Mouse (Mus musculus) urinary bladder, adult 18-20 months (tissue): ENCODE data around the gene Cspg4.
"Not testable (repeated sequence)": the region's sequence is repeated elsewhere in the genome, so short reads cannot be mapped to it uniquely, and the experiment has no call there.

ENCODE experiments used
- DNase-seq, 2 experiments: peaks; one replicate each; pipeline ENCODE4 v3.0.0; 2022; ENCODE audit warnings: low spot score in 2 of 2, mixed read lengths in 2 of 2

The Cspg4 gene

DNA sequence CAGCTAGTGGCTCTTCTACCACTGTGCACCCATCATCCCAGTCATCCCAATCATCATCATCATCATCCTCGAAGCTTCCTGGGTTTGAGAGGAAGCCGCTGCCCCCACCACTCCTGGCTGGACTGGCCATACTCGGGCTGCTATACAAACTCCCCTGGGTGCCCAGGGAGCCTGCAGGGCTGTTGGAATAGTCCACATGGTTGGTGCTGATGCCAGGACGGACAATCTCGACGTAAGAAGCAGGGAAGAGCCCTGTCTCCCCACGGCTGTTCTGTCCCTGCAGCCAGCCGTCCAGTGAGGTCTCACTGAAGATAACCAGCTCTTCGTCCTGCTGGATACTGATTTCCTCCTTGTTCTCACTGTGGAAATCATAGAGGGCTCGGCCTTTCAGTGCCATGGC lies 61.6 kb downstream of the Cspg4 start:
- no peak for DNase-seq

DNA sequence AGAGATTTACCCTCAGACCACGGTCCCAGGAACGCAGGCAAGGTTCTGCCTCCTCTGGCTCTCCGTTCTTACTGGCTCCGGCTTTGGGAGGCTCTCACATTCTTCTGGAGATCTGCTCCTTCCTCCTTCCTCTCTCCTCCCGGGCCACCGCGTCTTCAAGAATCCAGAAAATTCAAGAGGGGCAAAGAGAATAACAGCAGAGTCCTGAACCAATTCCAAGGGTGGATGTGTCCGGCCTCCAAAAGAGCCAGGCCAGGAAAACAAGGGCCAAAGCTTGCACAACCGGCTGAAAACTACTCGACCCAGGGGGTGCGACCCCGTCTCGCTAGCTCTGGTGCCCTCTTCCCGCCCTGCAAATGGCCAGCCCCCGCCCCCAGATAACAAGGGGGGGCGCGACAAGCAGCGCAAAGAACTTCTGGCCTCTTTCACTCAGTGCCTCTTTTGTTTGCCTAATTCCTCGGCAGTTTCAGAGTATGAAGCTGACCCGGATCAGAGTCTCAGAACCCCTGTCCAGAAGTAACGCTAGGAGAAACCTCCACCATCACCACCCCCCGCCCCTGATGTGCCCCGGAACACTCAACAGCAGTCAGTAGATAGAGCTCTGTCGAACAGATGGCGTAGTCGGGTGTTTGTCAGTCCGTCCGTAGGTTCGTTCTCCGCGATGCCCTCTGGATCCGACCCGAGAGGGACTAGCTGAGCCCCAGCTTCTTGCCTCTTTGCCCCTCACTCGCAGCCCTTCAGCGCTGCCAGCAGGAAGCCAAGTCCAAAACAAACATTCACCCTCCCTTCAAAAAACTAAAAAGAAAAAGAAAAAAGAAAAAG lies 62.6 kb downstream of the Cspg4 start:
- peak; percentile 43 to 61 for DNase-seq

DNA sequence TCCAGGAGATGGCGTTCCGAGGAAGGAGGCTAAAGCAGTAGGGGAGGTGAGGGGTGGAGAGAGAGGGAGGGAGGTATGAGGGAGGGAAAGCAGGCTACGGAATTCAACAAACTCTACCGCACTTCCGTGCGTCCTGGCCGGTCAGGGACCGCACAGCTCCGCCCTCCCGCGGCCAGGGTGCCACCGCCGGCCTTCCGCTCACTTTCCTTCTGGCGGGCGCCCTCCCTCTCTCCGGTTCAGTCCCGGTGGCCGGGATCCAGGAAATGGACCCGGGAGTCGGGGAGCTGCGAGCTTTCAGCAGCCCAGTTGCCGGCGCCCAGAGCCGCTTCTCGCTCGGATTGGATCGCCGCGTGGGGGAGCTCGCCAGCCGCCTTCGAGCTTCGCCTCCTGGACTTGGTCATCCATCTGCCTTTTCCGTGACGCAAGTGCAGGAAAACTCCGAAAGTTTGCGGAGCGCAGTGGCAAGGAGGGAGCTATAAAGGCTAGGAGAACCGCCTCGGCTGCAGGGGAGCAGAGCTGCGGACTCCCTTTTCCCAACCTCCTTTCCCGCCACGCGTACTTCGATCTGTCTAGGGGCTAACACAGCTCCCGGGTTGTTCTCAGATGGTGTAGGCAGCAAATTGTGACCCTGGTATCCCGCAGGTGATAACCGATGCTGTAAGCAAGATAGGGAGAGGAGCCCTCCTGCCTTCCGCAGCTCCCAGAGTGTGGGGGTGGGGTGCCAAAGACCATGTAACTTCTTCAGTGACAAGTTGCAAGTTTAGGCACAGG lies 63.4 kb downstream of the Cspg4 start, which contains the start of gene Snx33:
Gene Snx33, minus strand, starts transcription at position 331 of the 771 bp plus-strand sequence.
- DNase-seq: peak; percentile 92 to 95

DNA sequence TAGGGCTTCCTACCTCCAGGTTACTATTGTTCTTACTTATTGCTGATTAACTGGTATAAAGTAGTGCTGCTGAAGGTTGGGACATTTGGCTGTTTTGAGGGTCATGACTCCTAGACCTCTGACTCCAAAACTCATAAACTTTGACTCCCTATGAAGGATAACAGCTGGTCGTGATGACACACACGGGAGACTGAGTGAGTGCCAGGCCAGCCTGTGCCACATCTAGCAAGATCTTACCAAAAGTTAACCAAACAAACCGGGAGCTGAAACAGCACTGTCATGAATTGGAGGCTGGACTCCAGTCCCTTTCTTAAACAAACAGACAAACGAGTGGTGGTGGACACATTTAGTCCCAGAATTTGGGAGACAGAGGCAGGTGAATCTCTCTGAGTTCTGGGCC lies 64.7 kb downstream of the Cspg4 start:
- DNase-seq: no peak

DNA sequence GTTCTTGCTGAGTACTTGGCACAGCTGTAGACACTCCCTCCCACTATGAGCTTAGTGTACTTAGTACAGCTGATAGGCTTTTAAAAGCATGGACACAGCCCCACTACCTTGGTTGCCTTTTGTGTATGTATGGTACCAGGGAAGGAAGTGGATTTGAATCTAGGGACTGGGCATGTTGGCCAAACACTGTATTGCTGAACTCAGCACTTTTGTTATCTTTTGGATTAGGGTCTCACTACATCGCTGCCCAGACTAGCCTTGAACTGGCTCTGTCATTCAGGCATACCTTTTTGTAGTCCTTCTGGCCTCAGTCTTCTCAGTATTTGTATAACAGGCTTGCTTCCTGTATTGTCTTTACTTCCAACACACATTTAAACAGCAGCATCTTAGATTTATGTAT lies 65.7 kb downstream of the Cspg4 start:
- no peak for DNase-seq

DNA sequence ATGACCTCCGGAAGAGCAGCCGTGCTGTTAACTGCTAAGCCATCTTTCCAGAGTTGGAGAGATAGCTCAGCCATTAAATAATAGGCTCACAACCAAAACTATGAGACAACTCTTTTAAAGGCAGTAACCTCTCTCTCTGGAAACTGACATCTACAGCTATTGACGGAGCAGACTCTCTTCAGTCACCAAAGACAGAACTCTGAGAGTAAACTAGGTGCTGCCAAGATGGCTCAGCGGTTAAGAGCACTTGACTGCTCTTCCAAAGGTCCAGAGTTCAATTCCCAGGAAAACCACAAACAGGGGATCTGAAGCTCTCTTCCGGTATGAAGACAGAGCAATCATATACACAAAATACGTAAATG lies 72.0 kb downstream of the Cspg4 start:
- no peak for DNase-seq

DNA sequence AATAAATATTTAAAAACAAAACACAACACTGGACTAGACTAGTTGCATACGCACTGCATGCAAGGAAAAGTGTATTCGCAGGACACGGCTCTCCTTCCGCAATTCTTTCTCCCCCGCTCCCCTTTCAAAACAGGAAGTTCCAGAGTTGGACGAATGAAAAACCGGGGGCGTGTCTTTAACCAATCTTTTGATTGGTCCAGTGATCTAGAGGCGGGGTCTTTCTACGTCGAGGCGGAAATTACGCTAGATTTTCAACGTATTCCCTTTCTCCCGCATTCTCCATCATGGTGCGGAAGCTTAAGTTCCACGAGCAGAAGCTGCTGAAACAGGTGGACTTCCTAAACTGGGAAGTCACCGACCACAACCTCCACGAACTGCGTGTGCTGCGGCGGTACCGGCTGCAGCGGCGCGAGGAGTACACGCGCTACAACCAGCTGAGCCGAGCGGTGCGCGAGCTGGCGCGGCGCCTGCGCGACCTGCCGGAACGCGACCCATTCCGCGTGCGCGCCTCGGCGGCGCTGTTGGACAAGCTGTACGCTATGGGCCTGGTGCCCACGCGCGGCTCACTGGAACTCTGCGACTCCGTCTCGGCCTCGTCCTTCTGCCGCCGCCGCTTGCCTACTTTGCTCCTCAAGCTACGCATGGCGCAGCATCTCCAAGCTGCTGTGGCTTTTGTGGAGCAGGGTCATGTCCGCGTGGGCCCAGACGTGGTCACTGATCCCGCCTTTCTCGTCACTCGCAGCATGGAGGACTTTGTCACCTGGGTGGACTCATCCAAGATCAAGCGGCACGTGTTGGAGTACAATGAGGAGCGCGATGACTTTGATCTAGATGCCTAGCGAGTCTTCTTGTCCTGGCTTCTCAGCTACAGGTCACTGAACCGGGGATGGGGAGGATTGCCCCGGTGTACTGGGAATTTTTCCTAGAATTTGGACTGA lies 72.7 kb downstream of the Cspg4 start, which contains the start of gene Imp3:
Gene Imp3, plus strand, starts transcription at position 253 of the 938 bp plus-strand sequence.
- DNase-seq: peak; percentile 84 to 87

DNA sequence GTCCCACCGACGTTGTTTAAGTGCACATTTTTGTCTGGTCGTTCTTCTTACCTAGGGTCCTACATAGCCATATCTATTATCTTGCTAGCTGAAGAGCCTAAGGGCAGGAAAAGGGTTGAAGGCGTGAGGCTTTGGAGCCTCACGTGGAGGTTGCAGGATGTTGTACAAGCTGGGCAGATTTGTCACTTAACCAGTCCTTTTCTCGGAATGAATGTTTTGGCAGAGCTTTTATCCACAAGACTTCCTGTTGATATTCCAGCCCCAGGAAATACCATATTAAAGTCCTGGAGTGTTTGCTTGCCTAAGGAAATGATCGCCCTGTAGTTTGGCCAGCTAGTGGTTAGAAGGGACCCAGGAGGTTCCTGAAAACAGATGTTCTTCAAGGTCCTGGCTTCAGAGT lies 73.5 kb downstream of the Cspg4 start:
- no peak for DNase-seq

DNA sequence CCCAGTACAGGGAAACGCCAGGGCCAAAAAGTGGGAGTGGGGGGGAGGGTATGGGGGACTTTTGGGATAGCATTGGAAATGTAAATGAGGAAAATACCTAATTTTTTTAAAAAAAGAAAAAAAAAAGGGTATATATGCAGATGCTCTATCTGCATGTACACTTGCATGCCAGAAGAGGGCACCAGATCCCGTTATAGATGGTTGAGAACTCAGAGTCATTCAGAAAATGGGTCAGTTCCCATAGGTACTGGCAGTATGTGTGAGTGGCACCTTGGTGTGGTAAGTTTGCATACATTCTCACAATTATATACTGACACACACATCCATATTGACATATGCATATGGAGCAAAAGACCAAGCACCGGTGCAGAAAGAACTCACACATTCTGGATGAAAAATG lies 82.6 kb downstream of the Cspg4 start:
- not testable (repeated sequence) for DNase-seq

DNA sequence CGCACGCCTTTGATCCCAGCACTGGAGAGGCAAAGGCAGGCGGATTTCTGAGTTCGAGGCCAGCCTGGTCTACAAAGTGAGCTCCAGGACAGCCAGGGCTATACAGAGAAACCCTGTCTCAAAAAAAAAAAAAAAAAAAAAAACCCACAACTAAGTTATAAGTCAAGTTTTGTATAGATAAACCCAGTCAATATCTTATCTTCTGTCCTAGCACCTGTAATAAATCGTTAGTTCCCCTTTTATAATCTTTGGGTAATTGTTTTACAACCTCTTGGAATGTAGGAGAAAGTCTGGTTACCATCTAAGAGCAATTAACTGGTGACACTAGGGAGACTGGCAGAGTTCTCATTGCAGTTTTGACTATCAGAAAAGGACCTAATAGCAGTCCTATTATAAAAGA lies 83.9 kb downstream of the Cspg4 start:
- not testable (repeated sequence) for DNase-seq
